Mouse (Mus musculus) stomach, postnatal 0 days (tissue): ENCODE data around the gene Opcml. TPM values are rescaled to one million over a fixed set of nuclear protein-coding genes. Genes with fewer than 3 reads are reported as not detected.

Source experiments
- ATAC-seq: fragments of 200-750 bp; cut with Nextera tagmentation; 2 replicates; pipeline ENCODE4 v1.8.0; 2017; ENCODE audit not compliant: low FRiP score, low TSS enrichment
- DNase-seq: peaks from one replicate; pipeline ENCODE4 v3.0.0-alpha.2; 2016; ENCODE audit warnings: low spot score
- H3K27ac ChIP-seq: fragments of 300-500 bp; sonication (generic); replicated peaks from 2 replicates; pipeline ENCODE4 v1.5.1; 2014; ENCODE audit warnings: mild to moderate bottlenecking, control low read depth
- H3K27me3 ChIP-seq: fragments of 300-500 bp; sonication (generic); 2 replicates; pipeline ENCODE4 v1.6.1; 2014; ENCODE audit warnings: low read length; ENCODE audit not compliant: control insufficient read depth, insufficient read depth
- H3K36me3 ChIP-seq: fragments of 300-500 bp; sonication (generic); 2 replicates; pipeline ENCODE4 v1.6.1; 2014; ENCODE audit warnings: low read length, mixed read lengths; ENCODE audit not compliant: control insufficient read depth, insufficient read depth
- H3K4me1 ChIP-seq: fragments of 300-500 bp; sonication (generic); replicated peaks from 2 replicates; pipeline ENCODE4 v1.6.1; 2014; ENCODE audit warnings: antibody characterized with exemption; ENCODE audit not compliant: control insufficient read depth, insufficient read depth
- H3K4me2 ChIP-seq: fragments of 300-500 bp; sonication (generic); replicated peaks from 2 replicates; pipeline ENCODE4 v1.6.1; 2014; ENCODE audit warnings: low read depth, mild to moderate bottlenecking, control low read depth, moderate library complexity
- H3K4me3 ChIP-seq: fragments of 300-500 bp; sonication (generic); 2 replicates; pipeline ENCODE4 v1.5.1; 2014; ENCODE audit warnings: low read depth, low read length, control low read depth
- H3K9ac ChIP-seq: fragments of 300-500 bp; sonication (generic); 2 replicates; pipeline ENCODE4 v1.6.1; 2014; ENCODE audit warnings: mild to moderate bottlenecking, low read length, control low read depth, mixed read lengths
- H3K9me3 ChIP-seq: fragments of 300-500 bp; sonication (generic); 2 replicates; pipeline ENCODE4 v1.6.1; 2016; ENCODE audit warnings: low read length; ENCODE audit not compliant: control insufficient read depth
- CTCF ChIP-seq: IDR thresholded peaks from 2 replicates; pipeline ENCODE4 v1.5.1; 2016; ENCODE audit warnings: antibody characterized with exemption, low read depth, mild to moderate bottlenecking, moderate library complexity
- EP300 ChIP-seq: optimal IDR thresholded peaks from 2 replicates; pipeline ENCODE3; 2016; ENCODE audit warnings: antibody characterized with exemption
- WGBS: fragments of 180-500 bp; shearing (Covaris S2); extraction: QIAGEN DNeasy Blood & Tissue Kit; methylation state at CpG from one replicate; pipeline ENCODE4 v1.1.7; 2014; 5-methylcytosine and 5-hydroxymethylcytosine counted together
- polyA plus RNA-seq: library from polyadenylated mRNA; unstranded; fragments of >200 nt; fragmentation: Nextera tagmentation; extraction: Ambion mirVana; gene quantifications from 2 replicates; pipeline ENCODE4 v1.2.1, GENCODE M21; 2015

Opcml gene
- polyA plus RNA-seq, 1 experiment from 2014 or later: 1.1 TPM

- no peak overlapping the region for H3K27ac ChIP-seq
- no peak overlapping the region for H3K4me3 ChIP-seq
- 64% methylated on average over 8 of the region's 8 CpGs for whole genome bisulfite sequencing
- H3K27me3 ChIP-seq: no peaks in the 10 kb centered on the region
- no peak for TF ChIP-seq CTCF
- TF ChIP-seq EP300: no peak
- DNase-seq: no peak
- H3K4me1 ChIP-seq: no peaks in the 10 kb centered on the region
- no peak for ATAC-seq
- H3K36me3 ChIP-seq: no peaks in the 10 kb centered on the region
- no peak overlapping the region for H3K4me2 ChIP-seq
- H3K9me3 ChIP-seq: no peaks in the 10 kb centered on the region
- no peak overlapping the region for H3K9ac ChIP-seq
Observed at GRCm38 (mm10) chr9:28444972-28445371, 654.4 kb downstream of the Opcml start.

DNA sequence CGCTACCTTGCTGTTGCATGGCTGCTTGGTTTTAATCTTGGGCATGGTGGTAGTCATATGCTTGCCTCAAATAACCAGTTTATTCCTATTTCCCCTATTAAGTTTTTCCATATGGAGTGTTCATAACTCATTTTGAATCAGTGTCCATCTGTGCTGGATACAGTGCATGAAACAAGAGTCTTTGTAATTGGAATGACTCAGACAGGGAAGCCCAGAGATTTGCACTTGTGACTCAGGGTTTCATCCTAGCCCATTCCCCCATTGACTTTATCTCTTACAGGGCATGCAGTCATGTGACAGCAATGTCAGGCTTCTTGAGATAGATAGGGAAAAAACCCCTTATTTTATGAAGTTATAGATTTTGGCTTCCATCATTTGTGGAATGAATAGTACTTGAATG, 655.3 kb downstream of the Opcml start:
- Histone ChIP-seq H3K36me3 (no peaks in the 10 kb centered on the region), H3K9ac (no peak overlapping the region), H3K4me2 (no peak overlapping the region), H3K9me3 (no peaks in the 10 kb centered on the region), H3K4me1 (no peaks in the 10 kb centered on the region), H3K4me3 (no peak overlapping the region), H3K27ac (no peak overlapping the region), H3K27me3 (no peaks in the 10 kb centered on the region)
- DNase-seq: no peak
- WGBS: 92% methylated on average over 1 of the region's 1 CpGs
- no peak for TF ChIP-seq EP300
- no peak for ATAC-seq

- H3K4me2 ChIP-seq: no peak overlapping the region
- no peak overlapping the region for H3K4me3 ChIP-seq
- H3K27me3 ChIP-seq: no peaks in the 10 kb centered on the region
- no peak for TF ChIP-seq EP300
- TF ChIP-seq CTCF: no peak
- no peaks in the 10 kb centered on the region for H3K36me3 ChIP-seq
- H3K27ac ChIP-seq: no peak overlapping the region
- H3K4me1 ChIP-seq: no peaks in the 10 kb centered on the region
- DNase-seq (no peak), ATAC-seq (no peak)
- H3K9ac ChIP-seq: no peak overlapping the region
- WGBS: 82% methylated on average over 4 of the region's 4 CpGs
- no peaks in the 10 kb centered on the region for H3K9me3 ChIP-seq
Observed at GRCm38 (mm10) chr9:28446278-28447064, 655.9 kb downstream of the Opcml start.

GRCm38 (mm10) chr9:28452509-28452908, 661.9 kb downstream of the Opcml start:
- no peak for DNase-seq
- WGBS: 68% methylated on average over 2 of the region's 2 CpGs
- H3K9ac ChIP-seq: no peak overlapping the region
- no peak for ATAC-seq
- H3K9me3 ChIP-seq: no peaks in the 10 kb centered on the region
- H3K27me3 ChIP-seq: no peaks in the 10 kb centered on the region
- H3K27ac ChIP-seq: no peak overlapping the region
- no peaks in the 10 kb centered on the region for H3K4me1 ChIP-seq
- TF ChIP-seq EP300 (no peak), CTCF (no peak)
- H3K4me3 ChIP-seq: no peak overlapping the region
- no peaks in the 10 kb centered on the region for H3K36me3 ChIP-seq
- H3K4me2 ChIP-seq: no peak overlapping the region

DNA sequence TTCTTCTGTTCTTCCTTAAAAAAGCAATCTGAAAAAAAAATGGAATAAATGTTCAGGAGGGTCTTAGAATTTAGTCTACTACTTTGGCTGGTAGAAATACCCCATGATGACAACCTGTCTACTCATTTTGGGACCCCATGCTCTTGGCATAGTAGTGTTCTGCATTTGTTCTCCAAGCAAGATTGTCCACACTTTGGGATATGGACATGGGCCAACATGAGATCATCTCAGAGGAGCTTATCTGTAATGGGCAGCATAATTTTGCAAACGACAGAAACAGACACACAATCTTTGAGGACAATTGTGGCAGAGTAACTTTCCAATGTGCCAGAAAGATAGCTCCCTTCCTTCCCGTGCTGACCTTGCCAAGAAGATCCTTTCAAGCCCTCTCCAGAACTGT, 662.5 kb downstream of the Opcml start:
- Histone ChIP-seq H3K9me3 (no peaks in the 10 kb centered on the region), H3K27me3 (no peaks in the 10 kb centered on the region), H3K27ac (no peak overlapping the region), H3K4me2 (no peak overlapping the region), H3K4me1 (no peaks in the 10 kb centered on the region), H3K36me3 (no peaks in the 10 kb centered on the region), H3K9ac (no peak overlapping the region), H3K4me3 (no peak overlapping the region)
- DNase-seq: no peak
- TF ChIP-seq EP300: no peak
- TF ChIP-seq CTCF: no peak
- no peak for ATAC-seq
- WGBS: 63% methylated on average over 2 of the region's 2 CpGs

- H3K4me3 ChIP-seq: no peak overlapping the region
- no peaks in the 10 kb centered on the region for H3K36me3 ChIP-seq
- no peaks in the 10 kb centered on the region for H3K4me1 ChIP-seq
- no peaks in the 10 kb centered on the region for H3K27me3 ChIP-seq
- DNase-seq: no peak
- ATAC-seq: no peak
- WGBS: 64% methylated on average over 7 of the region's 7 CpGs
- TF ChIP-seq CTCF (no peak), EP300 (no peak)
- H3K9me3 ChIP-seq: no peaks in the 10 kb centered on the region
- H3K9ac ChIP-seq: no peak overlapping the region
- no peak overlapping the region for H3K4me2 ChIP-seq
- H3K27ac ChIP-seq: no peak overlapping the region
Observed at GRCm38 (mm10) chr9:28457982-28458770, 667.6 kb downstream of the Opcml start.
